Mouse (Mus musculus) left cerebral cortex, postnatal 14 days (tissue): ENCODE data around the gene Slc12a9. TPM values are rescaled to one million over a fixed set of nuclear protein-coding genes. Genes with fewer than 3 reads are reported as not detected.
"Not testable (repeated sequence)": the region's sequence is repeated elsewhere in the genome, so short reads cannot be mapped to it uniquely, and the experiment has no call there.

Experiments used
- DNase-seq, 2 experiments: peaks; one replicate each; pipeline ENCODE4 v3.0.0; 2021 to 2022; ENCODE audit warnings: low spot score in 2 of 2, mixed read lengths in 1 of 2
- intact Hi-C: fragments of 180-260 bp; cut with DNase I; formaldehyde crosslinking; loops from one replicate; pipeline ENCODE4 v1.15.1; 2025
- total RNA-seq, 2 experiments: library from RNA; stranded (reverse); gene quantifications; 2 replicates each; pipeline ENCODE4 v1.2.3; 2021

Gene Slc12a9
- total RNA-seq, 2 experiments from 2014 or later: 23.7 to 28.0 TPM

DNA sequence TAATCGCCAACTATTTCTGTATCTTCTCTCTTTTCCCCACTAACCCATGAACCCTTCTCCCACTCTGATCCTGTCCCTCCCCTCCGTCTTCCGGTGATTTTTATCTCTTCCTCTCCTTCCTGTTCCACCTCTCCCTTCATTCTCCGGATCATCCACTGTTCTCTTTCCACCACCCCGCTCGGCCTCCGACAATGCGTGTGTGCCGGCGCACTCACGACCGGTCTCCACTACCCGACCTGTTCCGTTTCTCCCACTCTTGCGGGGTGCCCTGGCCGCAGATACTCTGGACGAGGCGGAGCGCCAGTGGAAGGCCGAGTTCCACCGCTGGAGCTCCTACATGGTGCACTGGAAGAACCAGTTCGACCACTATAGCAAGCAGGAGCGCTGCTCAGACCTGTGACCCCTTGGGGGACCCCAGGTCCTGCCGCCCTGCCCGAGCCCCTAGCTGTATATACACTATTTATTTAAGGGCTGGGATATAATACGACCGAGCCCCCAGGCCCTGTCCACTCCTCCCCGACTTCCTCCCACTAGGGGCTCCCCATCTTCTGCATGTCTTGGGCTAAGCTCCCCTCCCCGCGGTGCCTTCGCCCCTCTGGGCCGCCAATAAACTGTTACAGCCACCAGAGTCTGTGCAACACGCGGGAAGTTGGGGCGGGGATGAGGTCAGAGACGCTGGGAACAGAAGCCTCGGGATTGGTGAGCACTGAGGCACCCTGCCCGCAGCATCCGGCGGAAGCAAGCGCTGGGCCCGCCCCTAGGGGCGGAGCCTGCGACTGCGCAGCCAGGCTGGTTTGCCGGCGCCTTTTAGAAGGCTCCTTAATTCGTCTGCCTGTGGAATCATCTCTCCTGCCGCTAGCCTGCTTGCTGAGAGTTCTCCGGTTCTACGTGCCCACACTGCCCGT is 39.3 kb downstream of the Slc12a9 start, which contains the start of gene Ufsp1:
Gene Ufsp1 (plus strand): TSS at position 791 of the 905 bp plus-strand sequence.
- intact Hi-C loops: no loop called here
- peak; percentile 97 to 98 for DNase-seq

DNA sequence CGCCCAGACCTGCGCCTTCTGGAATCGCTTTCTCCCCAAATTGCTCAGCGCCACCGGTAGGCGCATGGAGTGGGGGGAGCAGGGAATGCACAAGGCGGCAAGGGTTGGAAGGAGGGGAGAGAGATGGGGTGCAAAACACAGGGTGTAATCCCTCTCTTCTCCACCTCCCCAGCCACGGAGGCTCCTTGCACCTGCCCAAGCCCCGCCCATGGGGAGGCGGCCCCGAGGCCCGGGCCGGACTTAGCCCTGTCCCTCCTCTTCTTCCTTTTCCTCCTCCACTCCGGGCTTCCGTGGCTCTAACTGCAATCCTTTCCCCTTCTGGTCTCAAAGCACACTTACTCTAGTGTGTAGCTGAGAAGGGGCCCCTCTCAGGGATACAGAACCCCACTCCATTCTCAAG is 40.1 kb downstream of the Slc12a9 start:
- DNase-seq: peak; percentile 62 to 71
- intact Hi-C loops: no loop called here

DNA sequence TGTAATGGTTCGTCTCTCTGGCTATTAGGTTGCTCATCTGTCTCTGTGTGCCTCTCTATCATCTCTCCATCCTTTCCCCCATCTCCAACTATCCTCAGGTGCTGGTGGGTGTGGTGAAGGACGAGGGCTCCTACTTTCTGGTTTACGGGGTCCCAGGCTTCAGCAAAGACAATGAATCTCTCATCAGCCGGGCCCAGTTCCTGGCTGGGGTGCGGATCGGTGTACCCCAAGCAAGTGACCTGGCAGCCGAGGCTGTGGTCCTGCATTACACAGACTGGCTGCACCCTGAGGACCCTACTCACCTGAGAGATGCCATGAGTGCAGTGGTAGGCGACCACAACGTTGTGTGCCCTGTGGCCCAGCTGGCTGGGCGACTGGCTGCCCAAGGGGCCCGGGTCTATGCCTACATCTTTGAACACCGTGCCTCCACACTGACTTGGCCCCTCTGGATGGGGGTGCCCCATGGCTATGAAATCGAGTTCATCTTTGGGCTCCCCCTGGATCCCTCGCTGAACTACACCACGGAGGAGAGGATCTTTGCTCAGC is 41.9 kb downstream of the Slc12a9 start:
- intact Hi-C loops: no loop called here
- no peak for DNase-seq

DNA sequence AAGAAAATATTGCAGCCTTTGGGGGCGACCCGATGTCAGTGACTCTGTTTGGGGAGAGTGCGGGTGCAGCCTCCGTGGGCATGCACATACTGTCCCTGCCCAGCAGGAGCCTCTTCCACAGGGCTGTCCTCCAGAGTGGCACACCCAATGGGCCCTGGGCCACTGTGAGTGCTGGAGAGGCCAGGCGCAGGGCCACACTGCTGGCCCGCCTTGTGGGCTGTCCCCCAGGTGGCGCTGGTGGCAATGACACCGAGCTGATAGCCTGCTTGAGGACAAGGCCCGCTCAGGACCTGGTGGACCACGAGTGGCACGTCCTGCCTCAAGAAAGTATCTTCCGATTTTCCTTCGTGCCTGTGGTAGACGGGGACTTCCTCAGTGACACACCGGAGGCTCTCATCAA is 42.7 kb downstream of the Slc12a9 start:
- intact Hi-C loops: no loop called here
- no peak for DNase-seq

DNA sequence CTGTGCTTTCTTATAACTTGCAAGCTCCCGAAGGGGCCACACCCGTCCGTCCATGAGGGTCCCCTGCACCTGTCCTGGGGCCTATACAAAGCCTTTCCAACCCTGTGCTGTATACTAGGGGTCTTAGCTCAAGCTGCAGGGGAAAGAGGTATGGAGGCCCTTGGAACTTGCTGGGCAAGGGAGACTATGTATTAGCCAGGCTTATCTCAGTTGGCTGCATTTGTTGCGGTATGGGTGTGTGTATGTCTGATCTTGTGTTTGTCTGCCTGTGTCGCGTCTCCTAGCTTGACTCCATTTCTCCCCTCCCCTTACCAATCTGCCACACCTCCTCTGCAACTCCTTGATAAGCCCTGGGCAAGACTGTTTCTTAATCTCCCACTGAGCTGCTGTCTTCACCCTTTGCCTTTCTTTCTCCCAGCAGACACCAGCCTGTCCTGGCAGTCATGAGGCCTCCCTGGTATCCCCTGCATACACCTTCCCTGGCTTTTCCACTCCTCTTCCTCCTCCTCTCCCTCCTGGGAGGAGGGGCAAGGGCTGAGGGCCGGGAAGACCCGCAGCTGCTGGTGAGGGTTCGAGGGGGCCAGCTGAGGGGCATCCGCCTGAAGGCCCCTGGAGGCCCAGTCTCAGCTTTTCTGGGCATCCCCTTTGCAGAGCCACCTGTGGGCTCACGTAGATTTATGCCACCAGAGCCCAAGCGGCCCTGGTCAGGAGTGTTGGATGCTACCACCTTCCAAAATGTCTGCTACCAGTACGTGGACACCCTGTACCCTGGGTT is 43.6 kb downstream of the Slc12a9 start:
- intact Hi-C loops: loop anchor here (5.0 kb wide), 1 partner anchor 257 kb away; no protein-coding TSS in a partner anchor
- no peak for DNase-seq

DNA sequence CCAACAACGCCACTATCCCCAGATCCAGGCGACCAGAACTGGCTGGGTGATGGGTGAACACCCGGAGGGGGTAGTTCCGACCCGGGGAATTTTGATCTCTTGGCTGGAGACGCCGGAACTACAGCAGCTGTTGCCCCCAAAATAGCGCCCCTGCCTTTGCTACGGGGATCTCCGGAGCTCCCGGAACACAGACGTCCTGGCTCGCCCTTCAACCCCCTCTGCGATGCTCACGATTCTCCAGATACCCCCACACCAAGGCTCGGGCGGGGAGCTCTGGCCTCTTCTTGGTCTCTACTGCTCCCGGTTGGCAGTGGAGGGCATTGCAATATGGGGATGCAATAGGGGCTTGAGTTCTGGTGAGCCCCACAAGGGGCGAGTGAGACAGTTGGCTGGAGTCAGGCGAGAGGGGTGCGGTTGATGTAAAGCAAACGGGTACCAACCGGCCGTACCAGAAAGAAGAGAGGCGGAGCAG is 44.4 kb downstream of the Slc12a9 start:
- intact Hi-C loops: loop anchor here (5.0 kb wide), 1 partner anchor 257 kb away; no protein-coding TSS in a partner anchor
- DNase-seq: peak; percentile 63 to 79

DNA sequence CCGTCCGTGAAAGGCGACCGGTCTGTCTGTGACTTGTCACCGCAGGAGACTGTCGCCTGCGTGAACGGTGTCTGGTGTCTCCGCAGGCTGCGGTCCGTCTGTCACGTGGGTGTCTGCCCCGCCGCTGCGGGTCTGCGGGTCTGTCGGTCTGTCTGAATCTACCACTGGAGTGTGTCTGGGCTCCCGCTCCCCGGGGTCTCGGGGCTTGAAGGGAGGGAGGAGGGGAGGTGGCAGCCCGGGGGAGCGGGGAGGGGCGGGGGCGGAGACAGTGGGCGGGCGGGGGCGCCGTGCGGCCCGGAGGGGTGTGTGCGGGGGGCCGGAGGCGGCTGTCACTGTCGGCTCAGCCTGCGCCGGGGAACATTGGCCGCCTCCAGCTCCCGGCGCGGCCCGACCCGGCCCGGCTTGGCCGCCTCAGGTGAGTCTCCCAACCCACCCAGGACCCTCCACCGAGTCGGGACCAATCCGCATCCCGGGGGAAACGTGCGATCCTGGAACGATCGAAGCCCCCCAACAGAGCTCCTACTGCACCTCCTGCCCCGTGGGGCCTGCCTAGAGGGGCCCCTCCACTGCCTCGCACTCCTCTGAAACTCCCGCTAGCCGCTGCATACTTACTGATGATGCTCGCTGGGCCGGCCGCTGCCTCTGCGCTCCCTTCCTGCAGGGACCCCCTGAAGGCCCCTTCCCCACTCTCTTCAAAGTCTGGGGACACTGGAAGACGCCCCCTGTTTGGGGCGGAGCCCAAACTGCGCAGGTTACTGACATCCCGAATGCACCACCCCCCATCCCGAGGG is 45.2 kb downstream of the Slc12a9 start:
- DNase-seq: peak; percentile 59 to 70
- intact Hi-C loops: loop anchor here (5.0 kb wide), 1 partner anchor 256 kb away; no protein-coding TSS in a partner anchor

DNA sequence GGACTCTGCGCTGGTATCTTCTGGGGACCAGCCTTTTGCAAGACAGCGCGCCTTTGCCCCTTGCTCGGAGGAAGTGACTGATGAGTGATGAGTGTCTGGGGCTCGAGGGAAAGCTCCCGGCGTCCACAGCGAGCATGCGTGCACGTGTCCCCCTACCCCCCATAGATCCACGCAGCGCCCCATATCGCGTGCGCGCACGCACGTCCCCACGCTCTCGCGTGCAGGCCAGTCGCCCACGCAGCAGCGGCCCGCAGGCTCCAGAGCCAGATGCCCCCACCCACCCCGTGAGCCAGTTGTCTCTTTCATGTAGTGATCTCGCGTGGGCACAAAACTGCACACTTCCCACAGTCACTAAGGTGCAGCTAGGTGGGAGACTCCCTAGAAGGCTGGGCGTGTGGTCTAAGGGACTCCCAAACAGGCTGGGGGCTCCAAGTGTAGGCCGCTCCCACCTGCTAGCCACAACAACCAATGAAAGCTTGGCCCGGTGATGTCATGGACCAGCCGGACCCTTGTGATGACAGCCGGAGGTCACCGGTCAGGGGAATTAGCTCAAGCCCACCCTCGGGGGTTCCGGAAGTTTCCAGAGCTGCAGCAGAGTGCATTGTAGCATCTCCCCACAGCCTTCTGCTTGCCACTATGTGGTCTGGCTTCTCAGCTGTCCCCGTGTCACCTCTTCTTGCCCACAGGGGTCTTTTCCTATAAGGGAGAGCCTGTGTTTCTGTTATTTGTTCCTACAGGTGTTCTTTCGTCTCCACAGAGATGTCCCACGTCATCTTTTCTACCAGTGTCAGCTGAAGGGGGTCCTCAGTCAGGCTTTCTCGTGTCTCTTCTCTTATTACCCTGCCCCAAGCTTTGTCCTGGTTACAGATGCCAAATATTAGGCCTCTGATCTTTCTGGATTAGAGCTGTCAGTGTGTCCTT is 46.1 kb downstream of the Slc12a9 start, which contains the start of gene Ache:
Gene Ache (plus strand): TSS at position 488 of the 921 bp plus-strand sequence.
- peak; percentile 77 to 91 for DNase-seq
- intact Hi-C loops: loop anchor here (5.0 kb wide), 1 partner anchor 255 kb away; no protein-coding TSS in a partner anchor

DNA sequence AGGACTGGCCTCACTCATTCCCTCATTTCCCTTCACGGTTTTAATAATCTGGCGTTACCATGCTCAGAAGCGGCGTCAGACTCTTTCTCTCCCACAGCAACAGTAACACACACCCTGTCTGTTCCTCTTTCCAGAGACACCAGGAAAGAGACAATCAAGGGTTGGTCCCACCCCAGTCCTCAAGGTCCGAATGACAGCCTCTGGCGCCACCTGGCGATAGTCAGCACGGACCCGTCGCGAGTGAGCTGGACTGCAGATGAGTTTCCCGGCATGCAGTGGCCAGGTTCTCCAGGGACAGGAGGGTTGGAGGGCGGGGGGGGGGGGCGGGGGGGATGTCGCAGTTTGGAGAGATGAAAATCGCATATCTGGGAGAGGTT is 46.8 kb downstream of the Slc12a9 start:
- intact Hi-C loops: loop anchor here (1.0 to 5.0 kb wide), 2 partner anchors 155 to 254 kb away; no protein-coding TSS in a partner anchor
- DNase-seq: peak; percentile 92 to 95

DNA sequence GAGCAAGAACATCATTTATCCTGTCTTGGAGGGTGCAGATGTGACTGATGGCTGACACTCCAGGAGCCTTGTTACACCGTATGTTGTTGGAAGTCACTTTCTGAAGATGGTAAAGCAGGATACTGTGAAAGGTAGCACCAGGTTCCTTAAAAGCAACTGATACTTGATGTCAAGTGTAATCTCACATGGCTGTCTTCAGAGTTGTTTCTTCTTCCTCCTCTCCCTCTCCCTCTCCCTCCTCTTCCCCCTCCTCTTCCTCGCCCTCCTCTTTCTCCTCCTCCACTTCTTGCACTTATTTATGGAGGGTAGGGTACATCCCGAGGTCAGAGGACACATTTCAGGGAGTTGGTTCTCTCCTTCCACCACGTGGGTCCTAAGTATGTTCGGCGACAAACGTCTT is 47.4 kb downstream of the Slc12a9 start:
- DNase-seq: no peak
- intact Hi-C loops: loop anchor here (1.0 to 5.0 kb wide), 2 partner anchors 155 to 254 kb away; no protein-coding TSS in a partner anchor

DNA sequence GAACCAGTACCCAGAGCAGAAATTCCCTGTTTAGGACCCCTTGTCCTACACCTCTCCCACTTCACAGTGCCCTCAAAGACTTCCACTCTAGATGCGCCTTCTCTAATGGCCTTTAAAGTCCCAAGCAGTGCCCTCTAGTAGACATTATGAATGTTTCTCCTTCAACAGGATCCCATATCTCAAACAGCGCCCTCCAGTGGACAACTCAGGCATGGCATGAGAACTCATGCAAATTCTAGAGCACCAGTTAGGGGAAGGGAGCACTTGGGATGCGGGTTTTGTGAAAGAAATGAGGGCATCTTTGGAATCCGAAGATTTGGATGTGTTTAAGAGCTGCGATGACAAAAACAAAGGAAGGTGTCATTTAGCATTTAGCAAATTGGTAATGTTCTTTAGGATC is 48.4 kb downstream of the Slc12a9 start:
- intact Hi-C loops: loop anchor here (5.0 kb wide), 1 partner anchor 253 kb away; no protein-coding TSS in a partner anchor
- DNase-seq: peak in 1 of 2 experiments; percentile 64

DNA sequence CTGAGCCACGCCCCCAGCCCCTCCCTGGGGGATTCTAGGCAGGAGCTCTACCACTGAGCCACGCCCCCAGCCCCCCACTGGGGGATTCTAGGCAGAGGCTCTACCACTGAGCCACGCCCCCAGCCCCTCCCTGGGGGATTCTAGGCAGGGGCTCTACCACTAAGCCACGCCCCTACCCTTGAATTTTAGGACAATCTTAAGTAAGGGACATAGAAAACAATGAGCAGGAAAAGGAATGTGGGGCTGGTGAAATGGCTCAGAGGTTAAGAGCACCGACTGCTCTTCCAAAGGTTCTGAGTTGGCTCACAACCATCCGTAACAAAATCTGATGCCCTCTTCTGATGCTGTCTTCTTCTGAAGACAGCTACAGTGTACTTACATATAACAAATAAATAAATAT is 49.0 kb downstream of the Slc12a9 start:
- DNase-seq, intact Hi-C loops: not testable (repeated sequence)

DNA sequence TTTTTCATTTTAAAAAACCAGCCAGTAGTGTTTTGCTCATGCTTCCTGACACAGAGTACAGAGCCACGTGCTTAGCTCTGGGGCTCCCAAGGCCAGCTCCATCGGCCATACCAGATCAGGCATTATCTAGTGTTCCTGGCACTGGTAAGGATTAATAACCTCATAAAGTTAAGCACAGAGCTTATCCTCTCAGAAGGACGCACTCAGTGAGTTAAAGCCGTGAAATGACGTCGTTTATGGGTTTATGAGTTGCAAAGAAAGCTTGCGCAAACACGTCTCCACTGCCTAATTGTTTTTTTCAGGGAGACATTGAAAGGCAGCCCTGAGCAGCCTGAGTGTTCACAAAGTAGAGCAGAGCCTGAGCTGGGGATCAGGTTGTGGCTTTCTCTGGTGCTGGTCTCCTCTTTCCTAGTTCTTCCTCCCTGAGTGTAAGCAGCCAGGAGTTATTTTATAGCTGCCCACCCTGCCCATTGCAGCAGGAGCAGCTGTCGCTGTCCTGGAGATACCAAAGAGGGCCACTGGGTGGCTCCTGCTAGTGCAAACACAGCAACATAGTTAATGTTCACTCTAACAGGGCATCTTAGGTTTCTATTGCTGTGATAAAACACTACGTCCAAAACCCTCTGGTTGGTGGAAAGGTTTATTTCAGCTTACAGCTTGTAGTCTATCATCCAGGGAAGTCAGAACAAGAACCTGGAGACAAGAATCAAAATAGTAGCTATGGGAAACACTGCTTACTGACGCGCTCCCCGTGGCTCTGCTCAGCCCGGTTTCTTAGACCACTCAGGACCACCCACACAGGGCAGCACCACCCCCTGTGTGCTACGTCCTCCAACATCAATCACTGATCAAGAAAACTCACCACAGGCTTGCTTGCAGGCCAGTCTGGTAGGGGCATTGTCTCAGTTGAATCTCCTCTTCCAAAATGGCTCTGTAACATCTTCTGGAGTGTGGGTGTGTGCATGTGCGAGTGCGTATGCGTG is 55.7 kb downstream of the Slc12a9 start:
- DNase-seq: no peak
- intact Hi-C loops: no loop called here

DNA sequence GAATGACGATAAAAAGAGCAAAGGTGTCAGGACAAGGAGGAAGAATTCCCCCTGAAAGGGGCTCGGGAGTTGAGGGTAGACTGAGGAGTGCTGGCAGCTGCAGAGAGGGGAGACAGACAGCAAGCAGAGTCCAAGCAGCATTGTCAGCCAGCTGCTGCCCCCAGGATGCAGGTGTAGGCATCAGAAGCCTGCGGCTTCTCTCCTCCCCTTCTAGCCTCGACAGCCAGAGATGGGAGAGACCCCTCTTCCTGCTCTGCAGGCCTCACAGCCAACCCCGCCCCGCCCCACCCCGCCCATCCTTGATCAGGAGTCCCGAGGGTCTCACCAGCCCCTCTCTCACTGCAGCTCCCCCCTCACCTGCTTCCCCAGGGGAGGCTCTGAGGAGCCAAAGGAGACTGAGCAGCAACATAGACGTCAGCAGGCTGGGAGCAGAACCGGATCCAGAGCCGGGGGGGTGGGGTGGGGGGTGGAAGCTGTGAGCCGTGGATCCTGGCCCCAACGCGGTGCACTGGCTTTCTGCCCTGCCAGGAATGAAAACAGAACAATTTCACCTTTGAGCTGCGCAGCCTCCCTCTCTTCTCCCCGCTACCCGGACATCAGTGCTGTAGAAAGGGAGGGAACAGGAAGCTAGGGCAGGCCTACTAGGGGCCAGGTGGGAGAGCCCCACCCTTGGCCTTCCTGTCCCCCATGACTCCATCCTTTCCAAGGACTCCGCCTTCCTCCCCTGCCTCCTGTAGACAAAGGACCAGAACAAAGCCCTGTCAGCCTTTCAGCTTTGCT is 65.1 kb downstream of the Slc12a9 start:
- intact Hi-C loops: no loop called here
- no peak for DNase-seq

DNA sequence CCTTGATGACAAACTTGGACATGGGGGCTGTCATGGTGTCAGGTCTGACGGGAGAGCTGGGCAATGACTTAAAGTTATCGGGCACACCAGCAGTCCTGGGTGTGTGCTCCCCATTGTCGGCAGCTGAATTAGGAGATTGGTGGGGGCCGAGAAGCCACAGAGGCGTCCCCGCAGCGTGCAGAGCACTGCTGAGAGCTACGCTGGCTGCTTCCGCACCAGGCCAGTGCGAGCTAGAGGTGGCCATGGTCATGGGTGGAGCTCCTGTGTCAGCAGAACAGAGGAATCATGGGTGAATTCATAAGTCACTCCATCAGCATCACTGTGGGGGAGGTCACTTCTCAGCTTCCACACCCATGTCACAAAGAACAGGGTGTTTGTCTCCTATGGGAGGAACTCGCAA is 68.6 kb downstream of the Slc12a9 start:
- no peak for DNase-seq
- intact Hi-C loops: no loop called here
